Mouse (Mus musculus) liver, embryonic 12.5 days (tissue): ENCODE measurements around the gene Nap1l2. TPM values are rescaled to one million over a fixed set of nuclear protein-coding genes. Genes with fewer than 3 reads are reported as not detected.
"Not testable (repeated sequence)": the region's sequence is repeated elsewhere in the genome, so short reads cannot be mapped to it uniquely, and the experiment has no call there.

Experiments
- ATAC-seq: fragments of 200-750 bp; cut with Nextera tagmentation; 2 replicates; pipeline ENCODE4 v1.8.0; 2017; ENCODE audit warnings: moderate number of reproducible peaks, mild to moderate bottlenecking, moderate library complexity
- H3K27ac ChIP-seq: fragments of 300-500 bp; sonication (generic); 2 replicates; pipeline ENCODE4 v1.5.1; 2016; ENCODE audit warnings: mild to moderate bottlenecking
- H3K27me3 ChIP-seq: fragments of 300-500 bp; sonication (generic); replicated peaks from 2 replicates; pipeline ENCODE4 v1.6.1; 2016; ENCODE audit warnings: mild to moderate bottlenecking, moderate library complexity
- H3K36me3 ChIP-seq: fragments of 300-500 bp; sonication (generic); 2 replicates; pipeline ENCODE4 v1.6.1; 2016; ENCODE audit warnings: mild to moderate bottlenecking, moderate library complexity
- H3K4me1 ChIP-seq: fragments of 300-500 bp; sonication (generic); 2 replicates; pipeline ENCODE4 v1.6.1; 2016
- H3K4me2 ChIP-seq: fragments of 300-500 bp; sonication (generic); 2 replicates; pipeline ENCODE4 v1.6.1; 2016; ENCODE audit warnings: mild to moderate bottlenecking, moderate library complexity
- H3K4me3 ChIP-seq: fragments of 300-500 bp; sonication (generic); 2 replicates; pipeline ENCODE4 v1.5.1; 2016; ENCODE audit warnings: mild to moderate bottlenecking, moderate library complexity
- H3K9ac ChIP-seq: fragments of 300-500 bp; sonication (generic); 2 replicates; pipeline ENCODE4 v1.6.1; 2016; ENCODE audit warnings: mild to moderate bottlenecking, moderate library complexity
- H3K9me3 ChIP-seq: fragments of 300-500 bp; sonication (generic); replicated peaks from 2 replicates; pipeline ENCODE4 v1.6.1; 2016; ENCODE audit warnings: mild to moderate bottlenecking, moderate library complexity
- WGBS: fragments of 180-500 bp; shearing (Covaris S2); methylation state at CpG from one replicate; pipeline ENCODE4 v1.1.7; 2016; ENCODE audit not compliant: insufficient replicate concordance; 5-methylcytosine and 5-hydroxymethylcytosine counted together
- polyA plus RNA-seq: library from polyadenylated mRNA; unstranded; fragments of >200 nt; fragmentation: Nextera tagmentation; extraction: Ambion mirVana; gene quantifications from 2 replicates; pipeline ENCODE4 v1.2.1, GENCODE M21; 2016

Nap1l2 gene
- 0.24 and 0.27 TPM in 2 replicates for polyA plus RNA-seq

DNA sequence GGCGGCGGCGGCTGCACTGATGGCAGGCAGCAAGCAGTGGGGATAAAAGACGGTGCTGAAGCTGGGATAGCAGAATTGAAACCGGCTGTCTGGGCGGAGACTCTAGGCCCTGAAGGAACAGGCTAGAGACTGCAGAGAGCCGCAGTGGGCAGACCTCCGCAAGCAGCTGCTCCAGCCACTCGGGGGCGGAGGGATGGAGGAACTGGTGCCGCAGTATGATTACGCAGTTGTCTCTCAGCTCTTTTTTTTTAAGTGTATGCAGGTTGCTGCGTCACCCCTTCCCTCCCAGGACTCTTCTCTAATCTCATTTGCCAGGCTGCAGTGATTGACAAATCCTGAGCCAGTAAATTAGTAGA is at the start of gene Nap1l2:
Gene Nap1l2 (minus strand): TSS at position 210 of the 356 bp plus-strand sequence.
- Histone ChIP-seq H3K9ac (no peak within 1 kb of the TSS), H3K4me2 (peak within 1 kb of the TSS; percentile 34), H3K27me3 (peaks cover 25% of the 10 kb centered on the region), H3K9me3 (no peaks in the 10 kb centered on the region), H3K27ac (no peak within 1 kb of the TSS), H3K4me3 (peak within 1 kb of the TSS; percentile 11; the same call in 1 of the 2 replicates), H3K36me3 (no peaks in the 10 kb centered on the region), H3K4me1 (no peaks in the 10 kb centered on the region)
- 10% methylated on average over 13 of the region's 13 CpGs for WGBS
- ATAC-seq, result no peak

DNA sequence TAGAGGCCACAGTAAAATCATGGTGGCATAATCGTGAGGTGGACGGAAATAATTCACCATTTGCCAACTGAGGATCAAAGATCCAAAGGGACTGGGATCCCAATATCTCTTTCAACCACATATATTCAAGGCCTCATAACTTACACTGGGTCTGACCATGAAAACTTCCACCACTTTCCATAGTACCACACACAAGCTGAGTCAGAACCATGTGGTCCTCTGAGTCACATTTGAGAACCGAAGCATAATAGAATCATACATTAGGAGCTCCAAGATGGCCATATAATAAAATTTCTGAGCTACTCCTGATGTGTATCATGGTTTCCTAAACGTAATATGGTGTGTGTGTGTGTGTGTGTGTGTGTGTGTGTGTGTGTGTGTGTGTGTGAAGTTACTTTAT is 28.8 kb upstream of the Nap1l2 start:
- no peaks in the 10 kb centered on the region for H3K36me3 ChIP-seq
- no peaks in the 10 kb centered on the region for H3K4me1 ChIP-seq
- 64% methylated on average over 4 of the region's 4 CpGs for WGBS
- H3K9me3 ChIP-seq, result no peaks in the 10 kb centered on the region
- no peak overlapping the region for H3K4me2 ChIP-seq
- H3K27ac ChIP-seq, result no peak overlapping the region
- H3K27me3 ChIP-seq, result peaks cover 8% of the 10 kb centered on the region; the same call in 1 of the 2 replicates
- H3K9ac ChIP-seq, result no peak overlapping the region
- H3K4me3 ChIP-seq, result no peak overlapping the region
- no peak for ATAC-seq

DNA sequence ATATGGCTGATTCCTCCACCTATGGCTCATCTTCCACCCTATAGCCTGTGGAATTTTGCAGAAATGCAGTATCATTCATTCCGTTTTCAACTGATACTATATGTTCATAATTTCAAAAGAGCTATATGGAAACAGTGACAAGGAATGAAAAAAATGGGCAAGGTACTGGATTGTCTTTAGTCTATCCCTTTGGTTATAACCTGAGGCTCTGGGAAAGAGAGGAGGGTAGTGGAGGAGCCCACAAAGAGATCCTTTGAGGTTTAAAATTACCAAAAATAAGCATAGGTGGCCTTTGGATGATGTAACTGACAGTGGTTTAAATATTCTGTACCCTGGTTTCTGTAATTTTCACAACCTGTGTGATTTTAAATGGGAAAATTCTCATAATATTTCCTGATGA is 389 bp upstream of the Nap1l2 start:
- H3K9ac ChIP-seq, result no peak overlapping the region
- peak overlapping the region; percentile 34; the same call in 1 of the 2 replicates for H3K4me2 ChIP-seq
- no peak overlapping the region for H3K27ac ChIP-seq
- no peaks in the 10 kb centered on the region for H3K4me1 ChIP-seq
- H3K36me3 ChIP-seq, result no peaks in the 10 kb centered on the region
- no peak for ATAC-seq
- 13% methylated on average over 1 of the region's 1 CpGs for WGBS
- no peaks in the 10 kb centered on the region for H3K9me3 ChIP-seq
- H3K4me3 ChIP-seq, result no peak overlapping the region
- peaks cover 25% of the 10 kb centered on the region for H3K27me3 ChIP-seq

DNA sequence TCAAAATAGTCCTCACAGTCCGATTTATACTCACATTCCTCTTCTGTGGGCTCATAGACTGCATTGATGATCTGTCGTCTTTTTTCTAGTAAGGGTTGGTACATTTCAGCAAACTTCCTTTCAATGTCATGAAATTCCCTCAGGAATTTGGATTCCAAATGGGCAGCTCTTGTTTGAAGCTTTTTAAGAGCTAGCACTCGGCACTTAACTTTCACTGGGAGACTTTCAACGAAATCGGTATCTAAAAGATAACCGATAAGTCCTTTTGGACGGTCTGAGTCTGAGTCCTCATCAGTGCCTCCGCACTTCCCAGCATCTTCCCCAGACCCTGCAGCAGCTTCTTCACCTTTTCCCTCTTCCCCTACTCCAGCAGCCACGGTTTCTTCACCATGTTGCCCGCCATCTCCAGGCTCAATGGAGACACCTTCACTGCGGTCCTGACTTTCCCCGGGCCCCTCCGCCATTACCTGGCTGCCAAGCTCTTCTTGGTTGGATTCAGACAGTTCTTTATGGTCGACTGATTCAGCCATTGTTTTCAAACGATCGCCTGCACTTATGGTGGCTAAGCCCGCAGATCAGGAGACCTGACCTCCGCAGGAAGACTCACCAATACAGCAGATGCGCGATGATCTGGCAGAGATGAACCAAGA is 534 bp downstream of the Nap1l2 start:
- H3K4me3 ChIP-seq, result peak overlapping the region; percentile 11; the same call in 1 of the 2 replicates
- H3K4me1 ChIP-seq, result no peaks in the 10 kb centered on the region
- ATAC-seq, result no peak
- no peaks in the 10 kb centered on the region for H3K36me3 ChIP-seq
- no peaks in the 10 kb centered on the region for H3K9me3 ChIP-seq
- H3K27me3 ChIP-seq, result peaks cover 25% of the 10 kb centered on the region
- H3K27ac ChIP-seq, result no peak overlapping the region
- peak overlapping the region; percentile 34 for H3K4me2 ChIP-seq
- 10% methylated on average over 20 of the region's 20 CpGs for WGBS
- H3K9ac ChIP-seq, result no peak overlapping the region

DNA sequence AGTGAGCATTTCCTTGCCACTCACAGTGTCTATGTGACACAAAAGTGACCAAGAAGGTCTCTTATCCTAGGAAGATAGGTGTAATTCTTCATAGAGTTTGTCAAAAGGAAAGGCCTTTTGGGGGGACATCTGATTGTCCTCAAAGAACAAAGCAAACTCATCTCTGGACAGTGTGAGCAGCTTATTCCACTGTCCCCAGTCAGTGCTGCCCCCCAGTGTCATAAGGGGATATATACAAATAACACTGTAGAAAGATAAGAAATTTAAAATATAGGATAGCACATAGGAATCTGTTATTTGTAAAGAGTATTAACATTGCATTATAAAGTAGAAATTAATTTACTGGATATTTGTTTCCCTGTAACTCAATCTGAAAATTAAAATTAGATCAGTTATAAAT is 2.9 kb downstream of the Nap1l2 start:
- Histone ChIP-seq H3K27me3 (peaks cover 28% of the 10 kb centered on the region), H3K9me3 (no peaks in the 10 kb centered on the region), H3K4me2 (no peak overlapping the region), H3K9ac (no peak overlapping the region), H3K36me3 (no peaks in the 10 kb centered on the region), H3K4me1 (no peaks in the 10 kb centered on the region), H3K4me3 (no peak overlapping the region), H3K27ac (no peak overlapping the region)
- ATAC-seq, result no peak

DNA sequence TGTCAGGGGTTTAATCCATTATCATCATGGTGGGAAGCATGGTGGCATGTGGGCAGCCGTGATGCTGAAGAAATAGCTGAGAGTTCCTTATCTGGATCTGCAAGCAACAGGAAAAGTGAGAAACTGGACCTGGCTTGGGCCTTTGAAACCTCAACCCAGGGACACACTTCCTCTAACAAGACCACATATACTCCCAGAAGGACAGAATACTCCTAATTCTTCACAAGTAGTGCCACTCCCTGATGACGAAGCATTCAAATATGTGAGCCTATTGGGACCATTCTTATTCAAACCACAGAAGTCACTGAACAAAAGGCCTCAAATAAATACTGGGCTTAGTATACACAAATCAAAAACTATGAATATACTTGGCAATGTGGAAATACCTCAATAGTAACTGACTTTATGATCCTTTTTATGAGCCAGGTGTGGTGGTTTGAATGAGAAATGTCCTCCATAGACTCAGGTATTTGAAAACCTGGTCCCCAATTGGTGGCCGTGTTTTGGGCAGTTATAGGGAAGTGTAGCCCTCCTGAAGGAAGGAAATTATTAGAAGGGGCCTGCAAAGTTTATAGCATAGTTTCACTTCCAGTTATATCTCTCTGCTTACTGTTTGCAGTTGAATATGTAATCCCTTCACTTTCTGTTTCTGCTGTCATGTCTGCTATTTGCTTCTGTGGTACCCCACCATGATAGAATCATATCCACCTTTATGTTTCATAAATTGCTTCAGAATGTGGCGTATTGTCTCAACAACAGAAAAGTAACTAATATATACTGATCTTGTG is 6.5 kb downstream of the Nap1l2 start:
- WGBS, result 51% methylated on average over 4 of the region's 4 CpGs
- Histone ChIP-seq H3K27ac (no peak overlapping the region), H3K4me3 (no peak overlapping the region), H3K4me1 (no peaks in the 10 kb centered on the region), H3K9ac (no peak overlapping the region), H3K36me3 (no peaks in the 10 kb centered on the region), H3K9me3 (no peaks in the 10 kb centered on the region), H3K27me3 (peaks cover 5% of the 10 kb centered on the region), H3K4me2 (no peak overlapping the region)
- no peak for ATAC-seq

DNA sequence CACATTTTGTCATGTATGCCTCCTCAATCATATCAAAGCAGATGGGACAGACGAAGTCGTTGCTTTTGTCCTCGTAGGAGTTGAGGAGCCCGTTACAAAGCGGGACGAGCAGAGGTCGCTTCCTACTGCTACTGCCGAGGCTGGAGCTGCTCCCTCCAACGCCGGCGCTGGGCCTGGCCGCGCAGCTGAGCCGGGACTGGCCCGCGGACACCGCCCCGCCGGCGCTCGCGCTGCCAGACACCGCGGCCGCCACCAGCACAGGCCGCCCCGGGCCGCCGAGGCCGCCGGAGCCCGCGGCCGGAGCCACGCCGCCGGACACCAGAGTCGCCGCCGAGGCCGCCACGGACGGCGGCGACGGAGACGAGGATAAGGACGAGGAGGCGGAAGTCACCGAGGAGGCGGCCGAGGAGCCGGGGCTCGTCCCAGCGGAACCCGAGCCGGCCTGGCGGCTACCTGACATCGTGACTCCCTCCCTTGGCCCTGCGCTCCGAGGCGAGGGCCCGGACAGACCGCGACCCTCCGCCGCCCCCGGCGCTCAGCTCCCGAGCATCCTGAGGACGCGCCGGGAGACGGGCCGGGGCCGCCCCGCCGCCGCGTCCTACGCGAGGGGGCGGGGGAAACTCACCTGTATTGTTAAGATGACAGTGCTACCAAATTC is 21.4 kb downstream of the Nap1l2 start:
- peak overlapping the region; percentile 40 for H3K4me2 ChIP-seq
- not testable (repeated sequence) for H3K27ac ChIP-seq, H3K9me3 ChIP-seq, H3K4me1 ChIP-seq, H3K4me3 ChIP-seq, H3K9ac ChIP-seq, H3K36me3 ChIP-seq
- WGBS, result 11% methylated on average over 33 of the region's 83 CpGs
- peaks cover 25% of the 10 kb centered on the region for H3K27me3 ChIP-seq
- peak; percentile 90 for ATAC-seq

DNA sequence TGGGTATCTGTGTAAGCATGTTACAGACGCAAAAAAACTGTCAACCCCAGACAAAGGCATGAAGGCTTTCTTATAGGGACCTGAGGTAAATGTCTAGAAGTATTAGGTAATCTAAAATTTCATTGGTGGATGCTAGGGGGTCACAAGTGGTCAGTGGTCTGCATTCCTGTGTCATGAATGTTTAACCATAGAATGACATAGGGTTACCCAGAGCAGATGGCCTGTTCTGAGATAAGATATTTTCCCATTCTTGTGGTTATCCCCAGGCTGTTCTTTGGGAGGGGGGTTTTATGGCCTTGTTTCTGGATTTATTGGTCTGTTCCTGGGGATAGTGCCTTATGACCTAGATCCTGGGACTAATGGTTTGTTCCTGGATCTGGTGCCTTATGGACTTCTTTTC is 30.3 kb downstream of the Nap1l2 start:
- Histone ChIP-seq H3K27ac (no peak overlapping the region), H3K9ac (no peak overlapping the region), H3K9me3 (no peaks in the 10 kb centered on the region), H3K4me2 (no peak overlapping the region), H3K4me1 (no peaks in the 10 kb centered on the region), H3K27me3 (peaks cover 28% of the 10 kb centered on the region), H3K4me3 (no peak overlapping the region), H3K36me3 (no peaks in the 10 kb centered on the region)
- no peak for ATAC-seq
- WGBS, result 17% methylated on average over 1 of the region's 1 CpGs

DNA sequence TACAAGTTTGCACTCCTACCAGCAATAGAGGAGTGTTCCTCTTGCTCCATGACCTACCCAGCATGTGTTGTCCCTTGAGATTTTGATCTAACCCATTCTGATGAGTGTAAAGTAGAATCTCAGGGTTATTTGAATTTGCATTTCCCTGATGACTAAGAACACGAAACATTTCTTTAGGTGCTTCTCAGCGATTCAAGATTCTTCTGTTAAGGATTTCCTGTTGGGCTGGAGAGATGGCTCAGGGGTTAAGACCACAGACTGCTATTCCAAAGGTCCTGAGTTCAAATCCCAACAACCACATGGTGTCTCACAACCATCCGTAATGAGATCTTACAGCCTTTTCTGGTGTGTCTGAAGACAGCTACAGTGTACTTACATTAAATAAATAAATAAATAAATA is 47.9 kb downstream of the Nap1l2 start:
- Histone ChIP-seq H3K9me3 (no peaks in the 10 kb centered on the region), H3K4me1 (no peaks in the 10 kb centered on the region), H3K4me3 (no peak overlapping the region), H3K27ac (no peak overlapping the region), H3K36me3 (no peaks in the 10 kb centered on the region), H3K9ac (no peak overlapping the region), H3K4me2 (no peak overlapping the region), H3K27me3 (no peaks in the 10 kb centered on the region)
- ATAC-seq, result no peak
- 70% methylated on average over 3 of the region's 3 CpGs for WGBS

Other genes with a start within 250 kb of the Nap1l2 start
- not detected in 2 replicates for gene Cdx4, start 134.8 kb upstream of the Nap1l2 start, polyA plus RNA-seq
- gene Chic1, start 169.8 kb upstream of the Nap1l2 start, polyA plus RNA-seq, result 0.69 and 0.71 TPM in 2 replicates
- not detected in 2 replicates for gene Tsx, start 227.8 kb upstream of the Nap1l2 start, polyA plus RNA-seq
- gene Gm26992, start 235.4 kb upstream of the Nap1l2 start, polyA plus RNA-seq, result not detected in 2 replicates